Mouse (Mus musculus) liver, embryonic 14.5 days (tissue): Measurements from ENCODE around the gene Baz2b. TPM values are rescaled to one million over a fixed set of nuclear protein-coding genes. Genes with fewer than 3 reads are reported as not detected.
A peak's percentile ranks its signal among the peaks of the same experiment; 100 is the strongest.

Experiments
- ATAC-seq: fragments of 200-750 bp; cut with Nextera tagmentation; 2 replicates; pipeline ENCODE4 v1.8.0; 2017; ENCODE audit warnings: moderate number of reproducible peaks, mild to moderate bottlenecking, moderate library complexity; ENCODE audit not compliant: insufficient read depth
- DNase-seq, 3 experiments: peaks; one replicate each; pipeline ENCODE4 v3.0.0-alpha.2; 2012 to 2013; ENCODE audit warnings: low read depth in 3 of 3, low spot score in 3 of 3
- H3K27ac ChIP-seq: fragments of 300-500 bp; sonication (generic); 2 replicates; pipeline ENCODE4 v1.5.1; 2014; ENCODE audit warnings: moderate library complexity, mild to moderate bottlenecking, control low read depth, inconsistent platforms
- H3K27me3 ChIP-seq: fragments of 300-500 bp; sonication (generic); 2 replicates; pipeline ENCODE4 v1.6.1; 2014; ENCODE audit warnings: mild to moderate bottlenecking, low read length, moderate library complexity; ENCODE audit not compliant: control insufficient read depth, insufficient read depth
- H3K36me3 ChIP-seq: fragments of 300-500 bp; sonication (generic); replicated peaks from 2 replicates; pipeline ENCODE4 v1.6.1; 2014; ENCODE audit warnings: low read depth; ENCODE audit not compliant: control insufficient read depth, insufficient read depth
- H3K4me1 ChIP-seq, 2 experiments: fragments of 200-500 bp in 1 of 2; fragments of 300-500 bp in 1 of 2; sonication (generic) in 1 of 2; replicated peaks; 2 replicates each; pipeline ENCODE4 v1.6.1; 2012 to 2014; ENCODE audit warnings: antibody characterized with exemption in 1 of 2, inconsistent platforms in 1 of 2, low read length in 1 of 2; ENCODE audit not compliant: control insufficient read depth in 2 of 2, insufficient read depth in 2 of 2
- H3K4me2 ChIP-seq: fragments of 300-500 bp; sonication (generic); 2 replicates; pipeline ENCODE4 v1.6.1; 2014; ENCODE audit warnings: low read depth, mild to moderate bottlenecking, control low read depth, moderate library complexity
- H3K4me3 ChIP-seq, 2 experiments: fragments of 200-500 bp in 1 of 2; fragments of 300-500 bp in 1 of 2; sonication (generic) in 1 of 2; 2 replicates each; pipeline ENCODE4 v1.5.1; 2012 to 2014; ENCODE audit warnings: low read depth in 2 of 2, low read length in 2 of 2, mild to moderate bottlenecking in 2 of 2, control low read depth in 1 of 2, inconsistent platforms in 1 of 2, moderate library complexity in 1 of 2; ENCODE audit not compliant: insufficient read depth in 1 of 2
- H3K9ac ChIP-seq: fragments of 300-500 bp; sonication (generic); replicated peaks from 2 replicates; pipeline ENCODE4 v1.6.1; 2014; ENCODE audit warnings: mild to moderate bottlenecking, control low read depth, moderate library complexity
- H3K9me3 ChIP-seq: fragments of 300-500 bp; sonication (generic); 2 replicates; pipeline ENCODE4 v1.6.1; 2016; ENCODE audit warnings: low read length, mixed read lengths; ENCODE audit not compliant: control insufficient read depth
- CTCF ChIP-seq: IDR thresholded peaks from 2 replicates; pipeline ENCODE4 v1.5.1; 2016; ENCODE audit warnings: antibody characterized with exemption, low read depth, control low read depth
- EP300 ChIP-seq: IDR thresholded peaks from 2 replicates; pipeline ENCODE4 v1.6.1; 2016; ENCODE audit warnings: antibody characterized with exemption, low read depth
- WGBS: fragments of 180-500 bp; shearing (Covaris S2); extraction: QIAGEN DNeasy Blood & Tissue Kit; methylation state at CpG from one replicate; pipeline ENCODE4 v1.1.7; 2014; ENCODE audit not compliant: insufficient replicate concordance; 5-methylcytosine and 5-hydroxymethylcytosine counted together
- polyA plus RNA-seq, 2 experiments: library from polyadenylated mRNA; depleted of rRNA in 1 of 2; stranded (reverse) in 1 of 2; unstranded in 1 of 2; fragments of >200 nt; fragmentation: Nextera tagmentation in 1 of 2; extraction: Ambion mirVana in 1 of 2; gene quantifications; 2 replicates each; pipeline versions ENCODE4 v1.2.1 to v1.2.3; 2012 to 2014

Gene Baz2b
- polyA plus RNA-seq, 2 experiments, result 9.1 to 11.0 TPM

GRCm38 (mm10) chr2:60041485-60042274 is 168.0 kb downstream of the Baz2b start:
- Histone ChIP-seq H3K4me1 (peaks cover 8% of the 10 kb centered on the region in 2 experiments), H3K4me2 (no peak overlapping the region), H3K9ac (no peak overlapping the region), H3K9me3 (no peaks in the 10 kb centered on the region), H3K36me3 (no peaks in the 10 kb centered on the region), H3K27me3 (no peaks in the 10 kb centered on the region), H3K27ac (no peak overlapping the region), H3K4me3 (no peak overlapping the region)
- no peak for ATAC-seq
- DNase-seq, result no peak
- WGBS, result 67% methylated on average over 4 of the region's 4 CpGs
- TF ChIP-seq CTCF (no peak), EP300 (no peak)

GRCm38 (mm10) chr2:60040162-60040561 is 169.5 kb downstream of the Baz2b start:
- no peak for TF ChIP-seq EP300
- no peak for TF ChIP-seq CTCF
- no peaks in the 10 kb centered on the region; a peak in 1 of 4 replicates for H3K4me1 ChIP-seq
- no peaks in the 10 kb centered on the region for H3K9me3 ChIP-seq
- DNase-seq, result no peak
- ATAC-seq, result no peak
- no peak overlapping the region for H3K4me2 ChIP-seq
- no peaks in the 10 kb centered on the region for H3K36me3 ChIP-seq
- H3K9ac ChIP-seq, result no peak overlapping the region
- H3K27ac ChIP-seq, result no peak overlapping the region
- H3K4me3 ChIP-seq, result no peak overlapping the region
- 75% methylated on average over 3 of the region's 3 CpGs for WGBS
- H3K27me3 ChIP-seq, result no peaks in the 10 kb centered on the region

- ATAC-seq, result peak; percentile 70; the same call in 1 of the 2 replicates
- Histone ChIP-seq H3K4me2 (peak overlapping the region; percentile 67), H3K9me3 (no peaks in the 10 kb centered on the region), H3K9ac (peak overlapping the region; percentile 57), H3K27me3 (no peaks in the 10 kb centered on the region), H3K27ac (no peak overlapping the region), H3K36me3 (no peaks in the 10 kb centered on the region), H3K4me1 (no peaks in the 10 kb centered on the region; a peak in 1 of 4 replicates), H3K4me3 (peak overlapping the region; percentile 60 to 61)
- DNase-seq, result no peak
- TF ChIP-seq CTCF (no peak), EP300 (no peak)
- WGBS, result 6% methylated on average over 19 of the region's 19 CpGs
These were observed 172.6 kb downstream of the Baz2b start for GRCm38 (mm10) chr2:60037011-60037551.

GRCm38 (mm10) chr2:60036361-60036760 is 173.3 kb downstream of the Baz2b start:
- peak overlapping the region; percentile 67 for H3K4me2 ChIP-seq
- no peak overlapping the region for H3K9ac ChIP-seq
- H3K9me3 ChIP-seq, result no peaks in the 10 kb centered on the region
- H3K27me3 ChIP-seq, result no peaks in the 10 kb centered on the region
- WGBS, result 63% methylated on average over 3 of the region's 3 CpGs
- TF ChIP-seq CTCF (no peak), EP300 (no peak)
- no peaks in the 10 kb centered on the region for H3K36me3 ChIP-seq
- no peak overlapping the region for H3K27ac ChIP-seq
- H3K4me1 ChIP-seq, result no peaks in the 10 kb centered on the region; a peak in 1 of 4 replicates
- no peak overlapping the region for H3K4me3 ChIP-seq
- ATAC-seq (no peak), DNase-seq (no peak)

- Histone ChIP-seq H3K4me1 (no peaks in the 10 kb centered on the region), H3K4me2 (no peak overlapping the region), H3K36me3 (no peaks in the 10 kb centered on the region), H3K4me3 (no peak overlapping the region), H3K9ac (no peak overlapping the region), H3K9me3 (no peaks in the 10 kb centered on the region), H3K27me3 (no peaks in the 10 kb centered on the region), H3K27ac (no peak overlapping the region)
- TF ChIP-seq EP300, result no peak
- DNase-seq (no peak), ATAC-seq (no peak)
- WGBS, result 72% methylated on average over 3 of the region's 3 CpGs
These were observed 178.6 kb downstream of the Baz2b start for GRCm38 (mm10) chr2:60030991-60031390.
